Mouse (Mus musculus) c-Kit-negative CD71-positive TER-119-positive erythroid progenitor cells, embryonic 14.5 days (primary cell): Measurements from ENCODE around the gene Larp4.

Experiments
- DNase-seq: peaks from one replicate; pipeline ENCODE4 v3.0.0-alpha.2; 2013; ENCODE audit warnings: low read depth, low spot score

Larp4 gene

GRCm38 (mm10) chr15:100004677-100005273 lies 34.9 kb downstream of the Larp4 start:
- DNase-seq = no peak

- no peak for DNase-seq
These were observed 36.3 kb downstream of the Larp4 start for GRCm38 (mm10) chr15:100006180-100006579.

- no peak for DNase-seq
These were observed 48.5 kb downstream of the Larp4 start for GRCm38 (mm10) chr15:100018280-100018899.

- DNase-seq = no peak
These were observed 51.3 kb downstream of the Larp4 start for GRCm38 (mm10) chr15:100021175-100021574.

- DNase-seq = no peak
These were observed 53.1 kb downstream of the Larp4 start for GRCm38 (mm10) chr15:100022923-100023322.

- DNase-seq = no peak
These were observed 55.4 kb downstream of the Larp4 start for GRCm38 (mm10) chr15:100025076-100025834.

GRCm38 (mm10) chr15:100028133-100028532 lies 58.3 kb downstream of the Larp4 start:
- DNase-seq = no peak

- DNase-seq = no peak
These were observed 59.6 kb downstream of the Larp4 start for GRCm38 (mm10) chr15:100029497-100029896.

GRCm38 (mm10) chr15:100029900-100030299 lies 60.0 kb downstream of the Larp4 start:
- DNase-seq = no peak

GRCm38 (mm10) chr15:100032546-100032945 lies 62.7 kb downstream of the Larp4 start:
- DNase-seq = no peak

- DNase-seq = peak; percentile 87
These were observed 68.7 kb downstream of the Larp4 start, which contains the start of gene Dip2b for GRCm38 (mm10) chr15:100038470-100038971. TSS of gene Dip2b (plus strand) at chr15:100038664.

GRCm38 (mm10) chr15:100039001-100039701 lies 69.3 kb downstream of the Larp4 start:
- DNase-seq = no peak

GRCm38 (mm10) chr15:100040541-100041266 lies 70.8 kb downstream of the Larp4 start:
- DNase-seq = no peak

- no peak for DNase-seq
These were observed 71.6 kb downstream of the Larp4 start for GRCm38 (mm10) chr15:100041267-100042047.

GRCm38 (mm10) chr15:100042048-100042400 lies 72.2 kb downstream of the Larp4 start:
- DNase-seq = no peak

GRCm38 (mm10) chr15:100045576-100045975 lies 75.7 kb downstream of the Larp4 start:
- DNase-seq = no peak

- no peak for DNase-seq
These were observed 79.7 kb downstream of the Larp4 start for GRCm38 (mm10) chr15:100049496-100050087.

GRCm38 (mm10) chr15:100050940-100051339 lies 81.1 kb downstream of the Larp4 start:
- DNase-seq = no peak

- no peak for DNase-seq
These were observed 82.9 kb downstream of the Larp4 start for GRCm38 (mm10) chr15:100052726-100053125.

- DNase-seq = no peak
These were observed 86.6 kb downstream of the Larp4 start for GRCm38 (mm10) chr15:100056397-100056908.
